Mouse (Mus musculus) left cerebral cortex, postnatal 4 days (tissue): ENCODE results near the gene Wdr24. TPM values are rescaled to one million over a fixed set of nuclear protein-coding genes. Genes with fewer than 3 reads are reported as not detected.
A peak's percentile ranks its signal among the peaks of the same experiment; 100 is the strongest.

Experiments used
- DNase-seq: peaks from one replicate; pipeline ENCODE4 v3.0.0-alpha.2; 2022
- intact Hi-C: fragments of 180-260 bp; cut with DNase I; formaldehyde crosslinking; loops from one replicate; pipeline ENCODE4 v1.15.1; 2025
- microRNA-seq: library from miRNA; unstranded; fragments of <30 nt; microRNA quantifications from one replicate; pipeline ENCODE4 v1.2.0, GENCODE M21; 2022
- total RNA-seq, 2 experiments: library from RNA; stranded (reverse); gene quantifications; 2 replicates each; pipeline ENCODE4 v1.2.3; 2021

Gene Wdr24
- total RNA-seq, 2 experiments from 2014 or later: 25.2 to 26.5 TPM

GRCm38 (mm10) chr17:25874148-25874720 lies 50.8 kb downstream of the Wdr24 start:
- no peak for DNase-seq
- intact Hi-C loops: no loop called here

GRCm38 (mm10) chr17:25874721-25875170 lies 51.3 kb downstream of the Wdr24 start, which contains the start of gene Mettl26:
Mettl26 (plus strand) TSS chr17:25875074.
- intact Hi-C loops: no loop called here
- DNase-seq: peak; percentile 92

GRCm38 (mm10) chr17:25875171-25876136 lies 52.0 kb downstream of the Wdr24 start:
- peak; percentile 93 for DNase-seq
- intact Hi-C loops: no loop called here

- intact Hi-C loops: no loop called here
- DNase-seq: no peak
Observed at GRCm38 (mm10) chr17:25876347-25876915, 53.0 kb downstream of the Wdr24 start.

GRCm38 (mm10) chr17:25877025-25877424 lies 53.6 kb downstream of the Wdr24 start:
- no peak for DNase-seq
- intact Hi-C loops: no loop called here

GRCm38 (mm10) chr17:25877741-25878610 lies 54.5 kb downstream of the Wdr24 start:
- intact Hi-C loops: no loop called here
- DNase-seq: no peak

Small RNA genes within 50 kb of the gene (microRNA-seq; reads per million reads assigned to microRNA genes)
- 2.1 reads per million for gene Mir3082
- gene Mir6966: 2.4 reads per million

Other genes starting within 250 kb of the Wdr24 start
- 10 to 100 TPM; 19.4 to 21.5 TPM for gene Lmf1, start 244.5 kb upstream of the Wdr24 start, total RNA-seq
- 10 to 100 TPM in 1 of 2 experiments, 1 to 10 TPM in 1; 9.9 to 16.3 TPM for gene Gng13, start 106.5 kb upstream of the Wdr24 start, total RNA-seq
- gene Chtf18, start 96.2 kb upstream of the Wdr24 start, total RNA-seq: 1 to 10 TPM; 4.3 to 5.8 TPM
- gene Rpusd1, start 96.0 kb upstream of the Wdr24 start, total RNA-seq: 10 to 100 TPM; 21.1 to 25.4 TPM
- gene Mslnl, start 87.6 kb upstream of the Wdr24 start, total RNA-seq: not detected
- 1 to 10 TPM; 3.0 to 3.9 TPM for gene Msln, start 69.2 kb upstream of the Wdr24 start, total RNA-seq
- gene Narfl, start 49.9 kb upstream of the Wdr24 start, total RNA-seq: 10 to 100 TPM; 24.1 to 25.1 TPM
- gene Haghl, start 38.0 kb upstream of the Wdr24 start, total RNA-seq: 10 to 100 TPM; 82.0 to 98.4 TPM
- not detected for gene Ccdc78, start 37.0 kb upstream of the Wdr24 start, total RNA-seq
- 10 to 100 TPM; 50.6 to 61.1 TPM for gene Fam173a, start 30.7 kb upstream of the Wdr24 start, total RNA-seq
- not detected for gene AC134908.4, start 28.0 kb upstream of the Wdr24 start, total RNA-seq
- gene Metrn, start 26.5 kb upstream of the Wdr24 start, total RNA-seq: 10 to 100 TPM; 45.8 to 56.7 TPM
- 100 to 1,000 TPM; 130 to 132 TPM for gene Fbxl16, start 14.5 kb upstream of the Wdr24 start, total RNA-seq
- gene Jmjd8, start 5.2 kb downstream of the Wdr24 start, total RNA-seq: 10 to 100 TPM; 54.8 to 55.1 TPM
- gene Stub1, start 9.8 kb downstream of the Wdr24 start, total RNA-seq: 100 to 1,000 TPM; 162 to 171 TPM
- gene Rhbdl1, start 13.7 kb downstream of the Wdr24 start, total RNA-seq: 10 to 100 TPM; 58.5 to 61.5 TPM
- 10 to 100 TPM; 22.7 to 26.6 TPM for gene Gm20683, start 18.1 kb downstream of the Wdr24 start, total RNA-seq
- gene Rhot2, start 21.2 kb downstream of the Wdr24 start, total RNA-seq: 10 to 100 TPM; 58.5 to 65.2 TPM
- gene Wdr90, start 37.9 kb downstream of the Wdr24 start, total RNA-seq: 10 to 100 TPM; 37.4 to 39.4 TPM
- gene Mcrip2, start 45.1 kb downstream of the Wdr24 start, total RNA-seq: 10 to 100 TPM; 16.7 to 18.3 TPM
- gene Mettl26, start 51.4 kb downstream of the Wdr24 start, total RNA-seq: 10 to 100 TPM; 24.1 to 25.8 TPM
- gene Wfikkn1, start 57.2 kb downstream of the Wdr24 start, total RNA-seq: 1 to 10 TPM; 1.3 to 2.2 TPM
- gene Rab40c, start 96.1 kb downstream of the Wdr24 start, total RNA-seq: 10 to 100 TPM; 47.0 to 47.2 TPM
- gene Pigq, start 121.3 kb downstream of the Wdr24 start, total RNA-seq: 100 to 1,000 TPM in 1 of 2 experiments, 10 to 100 TPM in 1; 87.1 to 104 TPM
- not detected for gene Nhlrc4, start 121.3 kb downstream of the Wdr24 start, total RNA-seq
- not detected for gene A930017K11Rik, start 128.9 kb downstream of the Wdr24 start, total RNA-seq
- 10 to 100 TPM; 42.2 to 45.9 TPM for gene Capn15, start 162.2 kb downstream of the Wdr24 start, total RNA-seq
- 10 to 100 TPM; 79.6 to 82.5 TPM for gene Rab11fip3, start 245.9 kb downstream of the Wdr24 start, total RNA-seq